In genomic region chr12:80924205-80924604, GRCm38 (mm10) we compare ENCODE assay signal across 11 mouse cellular contexts. TPM values are rescaled to one million over a fixed set of nuclear protein-coding genes. Genes with fewer than 3 reads are reported as not detected.
A peak's percentile ranks its signal among the peaks of the same experiment; 100 is the strongest.
DNase-seq lines count a peak whose midpoint lies in the region; ATAC-seq lines count a peak whose summit lies in the region.
"Had no signal": no experiment of that assay in that cellular context is flagged by ENCODE, and none has a peak within 500 bp of the region (broad histone marks: within the 10 kb centered on the region; RNA-seq: fewer than 3 reads in every experiment).

No protein-coding gene starts in this region.

- no peak overlapping the region for H3K9ac ChIP-seq in kidney, embryonic 15.5 days
- no peak overlapping the region for H3K9ac ChIP-seq in embryonic facial prominence, embryonic 14.5 days (ENCODE audit: low read depth, low read length)

- H3K27ac ChIP-seq in kidney, embryonic 15.5 days = peak overlapping the region; percentile 48
- peak overlapping the region; percentile 55; the same call in 1 of the 2 replicates for H3K27ac ChIP-seq in embryonic facial prominence, embryonic 14.5 days (replicated peaks; ENCODE audit: low read depth, low read length)

- whole genome bisulfite sequencing in kidney, embryonic 15.5 days = 67% methylated on average over 3 of the region's 3 CpGs
- 43% methylated on average over 3 of the region's 3 CpGs for WGBS in embryonic facial prominence, embryonic 14.5 days

- peaks cover 23% of the 10 kb centered on the region for H3K4me1 ChIP-seq in kidney, embryonic 15.5 days
- H3K4me1 ChIP-seq in embryonic facial prominence, embryonic 14.5 days (ENCODE audit: control insufficient read depth, insufficient read depth, low read length) = 0 out of 2 replicates have a peak, but pooled peaks cover 2% of the 10 kb centered on the region

- H3K27me3 ChIP-seq in kidney, embryonic 15.5 days = no peaks in the 10 kb centered on the region
- no peaks in the 10 kb centered on the region for H3K27me3 ChIP-seq in embryonic facial prominence, embryonic 14.5 days (replicated peaks; ENCODE audit: control insufficient read depth, insufficient read depth, low read length)

- H3K4me3 ChIP-seq in kidney, embryonic 15.5 days (replicated peaks) = no peak overlapping the region
- no peak overlapping the region for H3K4me3 ChIP-seq in embryonic facial prominence, embryonic 14.5 days (ENCODE audit: low read depth, low read length)

- no peaks in the 10 kb centered on the region for H3K9me3 ChIP-seq in kidney, embryonic 15.5 days (replicated peaks)
- no peaks in the 10 kb centered on the region for H3K9me3 ChIP-seq in embryonic facial prominence, embryonic 14.5 days (ENCODE audit: control insufficient read depth, low read length)
- H3K9me3 ChIP-seq: G1E had no signal

- H3K36me3 ChIP-seq in kidney, embryonic 15.5 days = no peaks in the 10 kb centered on the region
- H3K36me3 ChIP-seq in embryonic facial prominence, embryonic 14.5 days (ENCODE audit: control insufficient read depth, insufficient read depth, low read length) = no peaks in the 10 kb centered on the region
- H3K36me3 ChIP-seq: G1E had no signal

- 0 out of 2 replicates have a peak, but pooled peaks have one; percentile 41 for ATAC-seq in kidney, embryonic 15.5 days (replicated peaks; ENCODE audit: low FRiP score)
- ATAC-seq in embryonic facial prominence, embryonic 14.5 days (ENCODE audit: low read depth) = peak; percentile 78

- no peak for DNase-seq in kidney, adult 18-20 months
- DNase-seq in 416B (ENCODE audit: low read depth) = peak; percentile 36
- peak; percentile 90 for DNase-seq in embryonic facial prominence, embryonic 14.5 days (ENCODE audit: low spot score)
- peak; percentile 58 for DNase-seq in lung, postnatal 14 days
- DNase-seq in c-Kit-positive CD71-positive TER-119-positive erythroid progenitor cells, embryonic 14.5 days (ENCODE audit: low spot score) = no peak
- no peak for DNase-seq in B cell, adult 2 months
- no peak for DNase-seq in layer of hippocampus, postnatal 36 days
- DNase-seq: thymus, postnatal 25 days had no signal

- H3K4me2 ChIP-seq in kidney, embryonic 15.5 days = no peak overlapping the region
- no peak overlapping the region for H3K4me2 ChIP-seq in embryonic facial prominence, embryonic 14.5 days (ENCODE audit: low read depth, low read length)

RNA-seq across cellular contexts. Expression of gene Srsf5, which starts 21.1 kb away (rescaled TPM):
- polyA plus RNA-seq in kidney, embryonic 15.5 days (2015; fragmentation: Nextera tagmentation; extraction: Ambion mirVana) = 593 and 603 TPM in 2 replicates
- polyA plus RNA-seq in embryonic facial prominence, embryonic 14.5 days (2014; fragmentation: Nextera tagmentation; extraction: Ambion mirVana) = 323 and 397 TPM in 2 replicates
- total RNA-seq in layer of hippocampus, postnatal 36 days (2021) = 100 to 1,000 TPM; 319 to 320 TPM

RNA-seq across cellular contexts. Expression of gene Slc10a1, which starts 44.3 kb away (rescaled TPM):
- 0.82 and 0.96 TPM in 2 replicates for polyA plus RNA-seq in kidney, embryonic 15.5 days (2015; fragmentation: Nextera tagmentation; extraction: Ambion mirVana)
- 0.45 and 0.47 TPM in 2 replicates for polyA plus RNA-seq in embryonic facial prominence, embryonic 14.5 days (2014; fragmentation: Nextera tagmentation; extraction: Ambion mirVana)
- total RNA-seq in layer of hippocampus, postnatal 36 days (2021) = not detected
- total RNA-seq: granulocyte monocyte progenitor cell, adult 5-6 weeks had no signal
- polyA plus RNA-seq: G1E had no signal

Comparison
In these comparisons a context has a peak if more than half of its experiments do, and no peak if none do; other contexts are left out.
1. DNase-seq: peak in 416B (single experiment), embryonic facial prominence, embryonic 14.5 days (single experiment) and lung, postnatal 14 days (single experiment); none in kidney, adult 18-20 months (single experiment), c-Kit-positive CD71-positive TER-119-positive erythroid progenitor cells, embryonic 14.5 days (single experiment), B cell, adult 2 months (0 of 2) and layer of hippocampus, postnatal 36 days (0 of 2).